Mouse (Mus musculus): ENCODE measurements around the gene Tex29. TPM values are rescaled to one million over a fixed set of nuclear protein-coding genes. Genes with fewer than 3 reads are reported as not detected.

Gene Tex29
- polyA plus RNA-seq (2015; fragmentation: Nextera tagmentation; extraction: Ambion mirVana): not detected in 2 replicates

GRCm38 (mm10) chr8:11840174-11840573 is at the start of gene Tex29:
Tex29 (plus strand) TSS chr8:11840474.

Other genes starting within 250 kb of the Tex29 start
- gene Ankrd10, start 204.7 kb upstream of the Tex29 start, polyA plus RNA-seq (2015; fragmentation: Nextera tagmentation; extraction: Ambion mirVana): 59.1 and 64.3 TPM in 2 replicates
- 0.45 TPM in 1 of 2 replicates, not detected in the other for gene 1700016D06Rik, start 139.4 kb upstream of the Tex29 start, polyA plus RNA-seq (2015; fragmentation: Nextera tagmentation; extraction: Ambion mirVana)
- 28.9 and 31.4 TPM in 2 replicates for gene Arhgef7, start 112.8 kb upstream of the Tex29 start, polyA plus RNA-seq (2015; fragmentation: Nextera tagmentation; extraction: Ambion mirVana)

Measured in skeletal muscle tissue, postnatal 0 days (tissue).